Mouse (Mus musculus): ENCODE data around the gene 2310022B05Rik.

2310022B05Rik gene

DNA sequence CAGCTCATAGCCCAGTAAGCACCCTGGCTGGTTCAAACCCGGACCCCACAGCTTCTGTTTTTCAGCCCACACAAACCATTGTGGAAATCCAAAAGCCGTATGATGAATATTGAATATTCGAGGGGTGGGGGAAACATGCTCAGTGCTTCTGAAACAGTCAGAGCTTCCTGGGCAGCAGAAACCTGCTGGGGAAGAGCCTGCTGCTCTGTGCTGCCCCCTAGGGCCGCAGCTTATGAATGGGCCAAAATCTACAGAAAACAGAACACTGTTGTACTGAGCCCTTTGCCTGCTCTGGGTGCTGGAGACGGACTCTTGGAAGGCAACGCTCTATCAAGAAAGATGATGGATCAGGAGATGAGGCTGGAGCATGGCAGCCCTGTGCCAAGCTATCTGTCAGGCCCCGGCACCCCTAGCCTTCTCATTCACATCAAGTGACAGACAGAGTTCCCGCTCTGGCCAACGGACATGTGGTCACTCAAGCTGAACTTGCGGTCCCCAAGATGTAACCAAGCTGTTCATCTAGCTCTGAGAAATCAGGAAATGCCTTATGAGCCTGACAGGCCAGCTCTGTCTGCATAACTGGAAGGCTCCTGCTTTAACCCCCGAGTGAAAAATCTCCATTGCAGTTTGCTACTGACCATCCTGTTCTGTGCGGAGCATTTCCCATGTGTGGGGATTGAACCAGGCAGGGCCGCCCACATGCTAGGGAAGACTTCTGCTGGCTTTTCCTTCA is 54.8 kb downstream of the 2310022B05Rik start:
- no peak for DNase-seq (ENCODE audit: low spot score in 2 of 2)

DNA sequence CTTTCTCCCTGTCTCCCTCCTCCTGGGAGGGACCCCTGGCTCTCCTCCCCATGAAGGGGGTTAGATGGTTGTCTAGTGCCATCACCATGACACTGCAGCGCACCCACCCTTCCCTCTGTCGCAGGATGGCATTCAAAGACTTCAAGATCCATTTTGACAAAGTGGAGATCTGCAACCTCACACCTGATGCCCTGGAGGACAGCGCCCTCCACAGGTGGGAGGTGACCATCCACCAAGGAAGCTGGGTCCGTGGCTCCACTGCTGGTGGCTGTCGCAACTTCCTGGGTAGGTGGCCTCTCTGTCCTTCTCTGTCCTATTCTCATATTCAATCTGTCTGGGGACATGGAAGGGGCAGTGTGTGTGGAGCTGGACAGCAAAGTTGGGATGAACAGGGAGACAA is 59.1 kb downstream of the 2310022B05Rik start:
- DNase-seq (ENCODE audit: low spot score in 2 of 2), result no peak

GRCm38 (mm10) chr8:124589393-124589792 is 73.8 kb downstream of the 2310022B05Rik start:
- DNase-seq (ENCODE audit: low spot score in 2 of 2), result peak in 1 of 2 experiments; percentile 46

DNA sequence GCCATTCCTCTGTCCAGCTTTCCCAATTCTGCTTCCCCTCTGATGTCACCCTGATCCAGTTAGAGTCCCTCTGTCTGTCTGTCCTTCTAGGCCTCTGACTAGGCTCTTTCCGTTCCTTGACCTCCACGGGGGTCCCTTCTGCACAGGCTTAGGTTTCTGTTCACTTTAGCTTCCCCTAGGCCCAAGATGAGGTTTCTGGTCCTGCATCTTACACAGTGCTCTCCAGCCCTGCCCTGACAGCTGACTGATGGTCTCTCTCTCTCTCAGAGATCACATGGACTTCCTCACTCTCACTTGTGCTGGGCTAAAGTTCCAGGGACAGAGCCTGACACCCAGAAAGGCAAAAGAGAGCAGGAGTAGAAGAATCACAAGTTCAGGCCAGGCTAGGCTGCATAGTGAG is 76.6 kb downstream of the 2310022B05Rik start:
- DNase-seq (ENCODE audit: low spot score in 2 of 2), result no peak
